In genomic region chr4:155222841-155223593, GRCm38 (mm10) we compare ENCODE assay signal across 8 mouse cellular contexts. TPM values are rescaled to one million over a fixed set of nuclear protein-coding genes. Genes with fewer than 3 reads are reported as not detected.
DNase-seq lines count a peak whose midpoint lies in the region; ATAC-seq and TF ChIP-seq lines count a peak whose summit lies in the region.

No protein-coding gene starts in this region.

- peaks cover 16 to 27% of the 10 kb centered on the region in 2 experiments for H3K4me1 ChIP-seq in ES-E14 (ENCODE audit: control insufficient read depth in 2 of 2, insufficient read depth in 2 of 2, low read length in 2 of 2, poor library complexity in 1 of 2)
- H3K4me1 ChIP-seq in forebrain, embryonic 16.5 days (replicated peaks; ENCODE audit: control insufficient read depth, insufficient read depth, low read length): peaks cover 36% of the 10 kb centered on the region
- H3K4me1 ChIP-seq in lung, embryonic 15.5 days: peaks cover 34% of the 10 kb centered on the region

- no peak overlapping the region for H3K27ac ChIP-seq in ES-E14 (ENCODE audit: insufficient read depth, low read depth, low read length, poor library complexity, severe bottlenecking)
- H3K27ac ChIP-seq in forebrain, embryonic 16.5 days (ENCODE audit: low read length): peak overlapping the region; percentile 94
- H3K27ac ChIP-seq in lung, embryonic 15.5 days: peak overlapping the region; percentile 92

- in situ Hi-C loops in ES-E14 (cut with MboI; ENCODE audit: low sequenced_read_pairs in 2 of 2, unreplicated experiment in 2 of 2): no loop called here

- H3K9ac ChIP-seq in ES-E14 (ENCODE audit: insufficient read depth, low read depth, low read length, poor library complexity, severe bottlenecking): peak overlapping the region; percentile 72
- peak overlapping the region; percentile 95 for H3K9ac ChIP-seq in forebrain, embryonic 16.5 days (replicated peaks; ENCODE audit: low read depth, low read length)
- peak overlapping the region; percentile 94 for H3K9ac ChIP-seq in lung, embryonic 15.5 days

- no peaks in the 10 kb centered on the region; the same call in 1 of the 2 replicates for H3K27me3 ChIP-seq in forebrain, embryonic 16.5 days (replicated peaks; ENCODE audit: control insufficient read depth, insufficient read depth, low read length)
- no peaks in the 10 kb centered on the region for H3K27me3 ChIP-seq in lung, embryonic 15.5 days

- WGBS in forebrain, embryonic 16.5 days: under 1% methylated on average over 63 of the region's 116 CpGs
- under 1% methylated on average over 86 of the region's 116 CpGs for WGBS in lung, embryonic 15.5 days

- peaks cover 9% of the 10 kb centered on the region; the same call in 1 of the 2 replicates for H3K36me3 ChIP-seq in ES-E14 (ENCODE audit: control insufficient read depth, insufficient read depth, low read length, poor library complexity, severe bottlenecking)
- H3K36me3 ChIP-seq in forebrain, embryonic 16.5 days (ENCODE audit: control insufficient read depth, insufficient read depth): no peaks in the 10 kb centered on the region
- no peaks in the 10 kb centered on the region for H3K36me3 ChIP-seq in lung, embryonic 15.5 days

- no peaks in the 10 kb centered on the region for H3K9me3 ChIP-seq in ES-E14 (ENCODE audit: control insufficient read depth, insufficient read depth, low read depth, low read length)
- H3K9me3 ChIP-seq in forebrain, embryonic 16.5 days (ENCODE audit: control insufficient read depth, low read length): no peaks in the 10 kb centered on the region
- no peaks in the 10 kb centered on the region for H3K9me3 ChIP-seq in lung, embryonic 15.5 days

- peak; percentile 99 for ATAC-seq in forebrain, embryonic 16.5 days
- ATAC-seq in lung, embryonic 15.5 days (ENCODE audit: borderline replicate concordance, extremely low read depth, low FRiP score, low TSS enrichment): peak; percentile 99

- H3K4me3 ChIP-seq in ES-E14 (ENCODE audit: insufficient read depth in 1 of 2, low read depth in 1 of 2, low read length in 2 of 2, poor library complexity in 1 of 2, severe bottlenecking in 1 of 2): peak overlapping the region; percentile 69 to 75
- H3K4me3 ChIP-seq in forebrain, embryonic 16.5 days (replicated peaks; ENCODE audit: low read length): peak overlapping the region; percentile 81
- peak overlapping the region; percentile 91 for H3K4me3 ChIP-seq in lung, embryonic 15.5 days

- H3K4me2 ChIP-seq in forebrain, embryonic 16.5 days (ENCODE audit: low read length): peak overlapping the region; percentile 81
- H3K4me2 ChIP-seq in lung, embryonic 15.5 days: peak overlapping the region; percentile 90

- peak; percentile 87 for DNase-seq in ES-E14 (ENCODE audit: low read depth, low spot score)
- DNase-seq in cerebellum, adult 11-12 months: peak; percentile 99
- peak; percentile 100 for DNase-seq in heart, postnatal 4 days
- peak; percentile 98 to 100 for DNase-seq in layer of hippocampus, adult 8-10 months (ENCODE audit: low spot score in 2 of 2)
- peak; percentile 99 for DNase-seq in ovary, adult 18-20 months (ENCODE audit: low spot score)
- DNase-seq in thymus, postnatal 0 days (ENCODE audit: low spot score): peak; percentile 95

TF ChIP-seq in ES-E14, 5 proteins besides CTCF, POLR2A, EP300 and RAD21:
- TF ChIP-seq HCFC1 (IDR thresholded peaks at IDR 0.05; ENCODE audit: borderline replicate concordance, insufficient read depth, low read length) (peak; percentile 39; the same call in 1 of the 2 replicates), ZNF384 (IDR thresholded peaks at IDR 0.05; ENCODE audit: low read depth, low read length) (no peak)
TF ChIP-seq in ES-E14: peak in this region for 1.

RNA-seq across cellular contexts. Expression of gene Ski, which starts 0.6 kb away (rescaled TPM):
- total RNA-seq in ES-E14 (2012; rRNA removed): 30.2 and 38.0 TPM in 2 replicates
- 15.8 and 16.0 TPM in 2 replicates for polyA plus RNA-seq in forebrain, embryonic 16.5 days (2015; fragmentation: Nextera tagmentation; extraction: Ambion mirVana)
- 10 to 100 TPM; 93.8 to 98.1 TPM for total RNA-seq in heart, postnatal 4 days (2021)
- 100 to 1,000 TPM; 122 to 130 (median 125) TPM for total RNA-seq in layer of hippocampus, adult 8-10 months (2022)
- polyA plus RNA-seq in lung, embryonic 15.5 days (2015; fragmentation: Nextera tagmentation; extraction: Ambion mirVana): 16.1 and 16.9 TPM in 2 replicates
- polyA plus RNA-seq in thymus, postnatal 0 days (2015; fragmentation: Nextera tagmentation; extraction: Ambion mirVana): 8.1 and 9.3 TPM in 2 replicates

RNA-seq across cellular contexts. Expression of gene Faap20, which starts 26.6 kb away (rescaled TPM):
- total RNA-seq in ES-E14 (2012; rRNA removed): 16.4 and 17.8 TPM in 2 replicates
- 79.4 and 84.0 TPM in 2 replicates for polyA plus RNA-seq in forebrain, embryonic 16.5 days (2015; fragmentation: Nextera tagmentation; extraction: Ambion mirVana)
- 10 to 100 TPM; 31.7 to 31.9 TPM for total RNA-seq in heart, postnatal 4 days (2021)
- total RNA-seq in layer of hippocampus, adult 8-10 months (2022): 10 to 100 TPM; 24.1 to 35.0 (median 31.4) TPM
- polyA plus RNA-seq in lung, embryonic 15.5 days (2015; fragmentation: Nextera tagmentation; extraction: Ambion mirVana): 83.4 and 83.5 TPM in 2 replicates
- polyA plus RNA-seq in thymus, postnatal 0 days (2015; fragmentation: Nextera tagmentation; extraction: Ambion mirVana): 67.9 and 71.3 TPM in 2 replicates
